Mouse (Mus musculus) ES-Bruce4 (cell line): ENCODE measurements around the gene Dusp27.

Experiments used
- CTCF ChIP-seq: IDR thresholded peaks from one replicate; pipeline ENCODE4 v1.8.1; 2011; ENCODE audit warnings: low read depth, low read length
- POLR2A ChIP-seq: IDR thresholded peaks from one replicate; pipeline ENCODE4 v1.8.1; 2011; ENCODE audit warnings: low read length; ENCODE audit not compliant: insufficient read depth

- TF ChIP-seq CTCF (no peak), POLR2A (no peak)
These were observed 22.3 kb downstream of the Dusp27 start for GRCm38 (mm10) chr1:166105464-166105863.
